Mouse (Mus musculus) olfactory bulb, adult 2 months (tissue): ENCODE measurements around the gene Mus81.

Experiments
- CTCF ChIP-seq: fragments of 200-500 bp; IDR thresholded peaks from 2 replicates; pipeline ENCODE4 v1.5.1; 2012; ENCODE audit warnings: low read depth, mild to moderate bottlenecking, low read length, moderate library complexity; ENCODE audit not compliant: insufficient read depth
- POLR2A ChIP-seq: fragments of 200-500 bp; IDR thresholded peaks from 2 replicates; pipeline ENCODE4 v1.6.1; 2012; ENCODE audit warnings: mild to moderate bottlenecking, low read depth, low read length, moderate library complexity; ENCODE audit not compliant: insufficient read depth

DNA sequence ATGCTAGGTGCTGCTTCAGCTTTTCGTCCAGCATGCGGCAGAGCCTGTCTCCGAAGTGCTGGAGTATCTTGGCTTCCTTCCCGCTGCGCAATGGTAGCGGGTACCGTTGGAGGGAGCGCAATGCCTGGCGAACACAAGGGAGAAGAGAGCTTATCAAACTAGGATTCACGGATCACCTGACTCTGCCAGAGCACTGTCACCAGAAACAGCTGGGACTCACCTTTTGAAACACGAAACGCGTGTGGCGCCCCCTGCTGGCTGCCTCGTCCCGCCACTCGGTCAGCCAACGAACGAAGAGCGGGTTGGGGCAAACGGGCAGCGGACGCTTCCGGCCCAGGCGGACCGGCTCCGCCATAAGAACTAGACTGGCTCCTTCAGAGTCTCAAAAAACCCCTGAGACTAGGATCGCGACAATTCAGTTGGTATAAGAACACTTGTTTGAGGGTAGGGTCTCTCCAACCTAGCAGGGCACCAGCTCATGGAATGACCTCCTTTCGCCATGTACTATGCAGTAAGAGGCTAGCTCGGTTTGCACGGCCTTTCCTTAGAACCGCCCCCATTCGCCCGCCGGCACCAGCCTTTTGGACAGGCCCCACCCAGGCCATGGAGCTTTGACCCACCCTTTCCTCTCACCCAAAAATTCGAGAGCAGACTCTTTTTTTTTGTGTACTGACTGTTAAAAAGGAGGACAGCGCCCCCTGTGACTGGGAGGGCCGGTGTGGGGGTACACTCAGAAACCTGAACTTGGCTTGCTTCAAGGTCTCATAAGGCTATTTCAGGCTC is at the start of gene Mus81:
- TF ChIP-seq CTCF (peak; percentile 97), POLR2A (peak; percentile 57)
